Mouse (Mus musculus) heart, postnatal 0 days (tissue): Measurements from ENCODE around the gene Rnls. TPM values are rescaled to one million over a fixed set of nuclear protein-coding genes. Genes with fewer than 3 reads are reported as not detected.
A peak's percentile ranks its signal among the peaks of the same experiment; 100 is the strongest.

Source experiments
- ATAC-seq: fragments of 200-750 bp; cut with Nextera tagmentation; 2 replicates; pipeline ENCODE4 v1.8.0; 2017; ENCODE audit warnings: low read depth, moderate number of reproducible peaks, moderate library complexity; ENCODE audit not compliant: insufficient read depth
- DNase-seq: peaks from one replicate; pipeline ENCODE4 v3.0.0-alpha.2; 2016; ENCODE audit warnings: low spot score
- H3K27ac ChIP-seq: fragments of 300-500 bp; sonication (generic); 2 replicates; pipeline ENCODE4 v1.5.1; 2014; ENCODE audit warnings: low read depth, mild to moderate bottlenecking
- H3K27me3 ChIP-seq: fragments of 300-500 bp; sonication (generic); 2 replicates; pipeline ENCODE4 v1.6.1; 2014; ENCODE audit warnings: low read length, mixed read lengths; ENCODE audit not compliant: control insufficient read depth, insufficient read depth
- H3K36me3 ChIP-seq: fragments of 300-500 bp; sonication (generic); replicated peaks from 2 replicates; pipeline ENCODE4 v1.6.1; 2014; ENCODE audit warnings: low read length, mixed read lengths; ENCODE audit not compliant: control insufficient read depth, insufficient read depth
- H3K4me1 ChIP-seq: fragments of 300-500 bp; sonication (generic); 2 replicates; pipeline ENCODE4 v1.6.1; 2014; ENCODE audit warnings: antibody characterized with exemption; ENCODE audit not compliant: control insufficient read depth, insufficient read depth
- H3K4me2 ChIP-seq: fragments of 300-500 bp; sonication (generic); 2 replicates; pipeline ENCODE4 v1.6.1; 2014; ENCODE audit warnings: low read depth, mild to moderate bottlenecking, low read length, moderate library complexity
- H3K4me3 ChIP-seq: fragments of 300-500 bp; sonication (generic); 2 replicates; pipeline ENCODE4 v1.5.1; 2014; ENCODE audit warnings: low read depth, low read length
- H3K9ac ChIP-seq: fragments of 300-500 bp; sonication (generic); replicated peaks from 2 replicates; pipeline ENCODE4 v1.6.1; 2014; ENCODE audit warnings: low read depth, low read length, mixed read lengths
- H3K9me3 ChIP-seq: fragments of 300-500 bp; sonication (generic); replicated peaks from 2 replicates; pipeline ENCODE4 v1.6.1; 2016; ENCODE audit warnings: low read length; ENCODE audit not compliant: control insufficient read depth
- CTCF ChIP-seq: IDR thresholded peaks from 2 replicates; pipeline ENCODE4 v1.5.1; 2016; ENCODE audit warnings: antibody characterized with exemption, control low read depth, low read depth
- EP300 ChIP-seq: IDR thresholded peaks from 2 replicates; pipeline ENCODE4 v1.6.1; 2016; ENCODE audit warnings: antibody characterized with exemption, low read depth
- WGBS: fragments of 180-500 bp; shearing (Covaris S2); extraction: QIAGEN DNeasy Blood & Tissue Kit; methylation state at CpG from one replicate; pipeline ENCODE4 v1.1.7; 2014; 5-methylcytosine and 5-hydroxymethylcytosine counted together
- polyA plus RNA-seq: library from polyadenylated mRNA; unstranded; fragments of >200 nt; fragmentation: Nextera tagmentation; extraction: Ambion mirVana; gene quantifications from 2 replicates; pipeline ENCODE4 v1.2.1, GENCODE M21; 2015
- total RNA-seq: library from RNA; depleted of rRNA; stranded (reverse); fragments of >200 nt; gene quantifications from 2 replicates; pipeline ENCODE4 v1.2.3, GENCODE M21; 2014; ENCODE audit warnings: low replicate concordance

The Rnls gene
- total and polyA plus RNA-seq, 2 experiments from 2014 or later = 8.0 to 16.4 TPM

DNA sequence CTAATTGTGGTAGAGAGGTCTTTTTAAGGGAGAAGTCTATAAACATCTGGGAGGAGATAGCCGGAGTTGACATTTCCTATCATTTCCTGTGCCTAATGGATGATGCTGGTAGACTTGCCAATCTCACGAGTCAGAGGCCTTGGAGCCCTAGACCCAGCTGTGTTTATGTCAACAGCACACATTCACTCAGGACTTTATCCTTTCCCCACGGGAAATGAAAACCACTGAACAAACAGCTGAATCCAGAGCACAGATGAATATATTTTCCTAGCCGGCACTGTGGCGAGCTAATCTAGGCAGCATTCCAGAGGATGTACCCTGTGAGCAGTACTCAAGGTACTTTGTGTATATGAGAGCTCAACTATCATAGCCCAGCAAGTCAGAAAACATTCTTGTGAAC lies 138.2 kb downstream of the Rnls start:
- DNase-seq (peak; percentile 7), ATAC-seq (no peak)
- H3K9ac ChIP-seq = no peak overlapping the region
- H3K4me1 ChIP-seq = no peaks in the 10 kb centered on the region
- H3K27me3 ChIP-seq = no peaks in the 10 kb centered on the region
- no peaks in the 10 kb centered on the region for H3K36me3 ChIP-seq
- H3K9me3 ChIP-seq = no peaks in the 10 kb centered on the region
- 46% methylated on average over 5 of the region's 5 CpGs for WGBS
- TF ChIP-seq EP300 (no peak), CTCF (no peak)
- H3K4me2 ChIP-seq = no peak overlapping the region
- H3K27ac ChIP-seq = no peak overlapping the region
- no peak overlapping the region for H3K4me3 ChIP-seq

- DNase-seq (no peak), ATAC-seq (no peak)
- WGBS = 72% methylated on average over 5 of the region's 5 CpGs
- Histone ChIP-seq H3K4me3 (no peak overlapping the region), H3K4me2 (no peak overlapping the region), H3K27ac (no peak overlapping the region), H3K27me3 (no peaks in the 10 kb centered on the region), H3K4me1 (no peaks in the 10 kb centered on the region), H3K9ac (no peak overlapping the region), H3K36me3 (no peaks in the 10 kb centered on the region), H3K9me3 (no peaks in the 10 kb centered on the region)
- TF ChIP-seq CTCF (no peak), EP300 (no peak)
Measured at GRCm38 (mm10) chr19:33252226-33252625, 139.9 kb downstream of the Rnls start.

DNA sequence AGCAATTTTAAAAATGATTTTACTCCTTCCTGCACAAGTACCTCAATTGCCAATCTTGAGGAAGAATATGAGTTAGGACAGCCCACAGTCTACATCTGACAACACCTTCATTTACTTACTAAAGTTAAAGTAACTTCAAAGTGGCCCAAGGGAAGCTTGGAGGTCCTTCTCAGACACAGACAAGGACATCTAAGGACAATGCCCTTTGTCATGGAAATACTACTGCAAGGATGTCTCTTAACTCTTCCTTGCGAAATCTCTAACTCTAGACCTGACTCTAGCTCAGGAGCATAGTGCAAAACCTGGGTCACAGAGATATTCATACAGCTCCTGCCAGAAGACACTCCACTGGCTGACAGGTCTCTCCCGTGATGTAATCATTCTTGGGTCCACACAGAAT lies 147.9 kb downstream of the Rnls start:
- H3K4me1 ChIP-seq = no peaks in the 10 kb centered on the region
- WGBS = 65% methylated on average over 2 of the region's 2 CpGs
- no peak overlapping the region for H3K4me2 ChIP-seq
- H3K27me3 ChIP-seq = no peaks in the 10 kb centered on the region
- H3K9me3 ChIP-seq = no peaks in the 10 kb centered on the region
- no peak overlapping the region for H3K4me3 ChIP-seq
- ATAC-seq (no peak), DNase-seq (no peak)
- H3K9ac ChIP-seq = no peak overlapping the region
- TF ChIP-seq CTCF (no peak), EP300 (no peak)
- H3K27ac ChIP-seq = no peak overlapping the region
- H3K36me3 ChIP-seq = no peaks in the 10 kb centered on the region

DNA sequence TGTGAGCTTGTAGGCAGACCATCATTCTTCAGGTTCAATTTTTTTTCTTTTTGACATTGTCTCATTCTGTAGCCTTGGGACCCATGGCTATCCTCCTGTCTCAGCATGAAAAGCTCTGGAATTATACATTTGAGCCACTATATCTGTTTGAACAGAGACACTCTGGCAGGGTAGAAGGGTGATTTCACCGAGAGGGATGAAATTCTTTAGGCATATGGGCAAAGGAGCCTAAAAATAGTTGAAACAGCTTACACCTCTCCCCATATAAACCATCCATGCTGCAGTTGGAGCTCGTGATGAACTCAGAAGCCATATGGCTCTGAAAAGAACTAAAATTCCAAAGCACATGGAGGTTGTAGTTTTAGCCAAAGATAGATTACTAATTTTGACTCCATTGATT lies 151.7 kb downstream of the Rnls start:
- ATAC-seq = no peak

GRCm38 (mm10) chr19:33232902-33233301 lies 159.2 kb downstream of the Rnls start:
- ATAC-seq (no peak), DNase-seq (no peak)
- no peaks in the 10 kb centered on the region for H3K27me3 ChIP-seq
- no peak overlapping the region for H3K27ac ChIP-seq
- no peak for TF ChIP-seq EP300
- TF ChIP-seq CTCF = no peak
- no peaks in the 10 kb centered on the region for H3K4me1 ChIP-seq
- no peak overlapping the region for H3K4me2 ChIP-seq
- 70% methylated on average over 3 of the region's 3 CpGs for WGBS
- H3K9ac ChIP-seq = no peak overlapping the region
- H3K36me3 ChIP-seq = no peaks in the 10 kb centered on the region
- H3K9me3 ChIP-seq = no peaks in the 10 kb centered on the region
- H3K4me3 ChIP-seq = no peak overlapping the region

More for the DNA sequence above, 151.7 kb downstream of the Rnls start:
- H3K36me3 ChIP-seq = no peaks in the 10 kb centered on the region
- no peak overlapping the region for H3K4me3 ChIP-seq
- no peaks in the 10 kb centered on the region for H3K27me3 ChIP-seq
- no peaks in the 10 kb centered on the region for H3K9me3 ChIP-seq
- H3K4me1 ChIP-seq = no peaks in the 10 kb centered on the region
- H3K9ac ChIP-seq = no peak overlapping the region
- 59% methylated on average over 2 of the region's 2 CpGs for WGBS
- no peak for TF ChIP-seq CTCF
- TF ChIP-seq EP300 = no peak
- DNase-seq = no peak
- no peak overlapping the region for H3K4me2 ChIP-seq
- H3K27ac ChIP-seq = no peak overlapping the region

DNA sequence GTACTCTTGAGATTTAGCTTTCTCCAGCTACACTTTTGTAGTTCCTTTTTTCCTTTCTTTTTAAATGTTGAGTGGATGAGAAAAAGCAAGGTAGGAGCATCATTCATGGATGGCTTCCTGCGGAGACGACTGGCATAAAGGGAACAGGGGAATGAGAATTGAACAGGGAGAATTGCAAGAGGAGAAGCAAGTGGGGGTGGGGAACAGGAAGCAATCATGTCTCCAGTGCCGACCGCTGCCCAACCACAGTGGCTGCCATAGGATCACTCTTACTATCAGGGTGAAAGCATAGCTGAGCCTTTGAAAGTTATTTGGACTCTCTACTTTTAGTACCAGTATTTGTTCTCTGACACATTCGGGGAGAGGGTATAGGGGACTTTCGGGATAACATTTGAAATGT lies 160.8 kb downstream of the Rnls start:
- no peak for DNase-seq
- no peaks in the 10 kb centered on the region for H3K27me3 ChIP-seq
- H3K4me3 ChIP-seq = no peak overlapping the region
- H3K9ac ChIP-seq = no peak overlapping the region
- H3K4me1 ChIP-seq = no peaks in the 10 kb centered on the region
- H3K9me3 ChIP-seq = no peaks in the 10 kb centered on the region
- no peak for ATAC-seq
- H3K36me3 ChIP-seq = no peaks in the 10 kb centered on the region
- H3K4me2 ChIP-seq = no peak overlapping the region
- no peak overlapping the region for H3K27ac ChIP-seq
- 51% methylated on average over 6 of the region's 6 CpGs for WGBS
- no peak for TF ChIP-seq EP300
- no peak for TF ChIP-seq CTCF
